Mouse (Mus musculus): ENCODE measurements around the gene Grb10. TPM values are rescaled to one million over a fixed set of nuclear protein-coding genes. Genes with fewer than 3 reads are reported as not detected.

Gene Grb10
- polyA plus RNA-seq, 1 experiment from 2014 or later = 45.9 TPM

DNA sequence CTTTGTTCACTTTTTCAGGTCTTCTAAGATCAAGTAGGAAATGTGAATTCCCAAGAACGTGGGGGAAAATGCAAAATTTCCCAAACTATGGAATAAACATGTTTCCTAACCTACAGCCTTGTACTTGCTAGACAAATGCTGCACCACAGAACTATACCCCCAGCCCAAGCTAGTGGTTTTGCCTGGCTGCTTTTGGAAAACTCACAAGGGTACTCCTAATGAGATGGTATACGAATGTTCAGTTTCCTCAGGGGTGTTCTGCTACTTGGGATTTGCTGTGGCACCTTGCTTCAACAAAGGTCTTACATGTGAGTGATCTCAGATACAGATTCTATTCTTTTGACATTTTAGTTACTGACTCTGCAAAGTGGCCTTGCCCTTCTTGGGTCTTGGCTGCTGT, 75.4 kb downstream of the Grb10 start:
- Histone ChIP-seq H3K4me1 (replicated peaks; ENCODE audit: control insufficient read depth, insufficient read depth, low read length) (0 out of 2 replicates have a peak, but pooled peaks cover 5% of the 10 kb centered on the region), H3K9me3 (ENCODE audit: control insufficient read depth) (no peaks in the 10 kb centered on the region), H3K27ac (ENCODE audit: low read depth, low read length) (no peak overlapping the region), H3K4me3 (ENCODE audit: low read depth, low read length) (no peak overlapping the region), H3K9ac (ENCODE audit: low read depth, low read length) (no peak overlapping the region), H3K27me3 (replicated peaks; ENCODE audit: control insufficient read depth, insufficient read depth, low read length) (no peaks in the 10 kb centered on the region), H3K36me3 (ENCODE audit: control insufficient read depth, insufficient read depth) (no peaks in the 10 kb centered on the region), H3K4me2 (replicated peaks; ENCODE audit: low read depth) (no peak overlapping the region)
- no peak for ATAC-seq
- WGBS = 80% methylated on average over 2 of the region's 2 CpGs
- TF ChIP-seq CTCF (IDR thresholded peaks at IDR 0.05; ENCODE audit: low read depth) = no peak

DNA sequence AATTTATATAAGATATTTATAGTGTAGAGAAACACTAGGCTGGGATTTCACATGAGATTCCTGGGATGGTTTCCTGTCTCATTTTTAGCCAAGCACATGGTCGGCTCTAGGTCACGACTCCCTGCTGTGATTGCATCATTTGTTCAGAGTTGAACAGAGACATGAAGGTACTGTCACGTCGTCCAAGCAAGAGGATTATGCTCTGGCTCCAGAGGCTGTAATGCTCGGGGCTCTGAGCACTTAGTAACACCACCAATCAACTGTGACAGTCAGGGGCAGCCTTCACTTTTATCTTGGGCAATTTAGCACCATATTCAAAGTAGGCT, 75.9 kb downstream of the Grb10 start:
- H3K9me3 ChIP-seq (ENCODE audit: control insufficient read depth) = no peaks in the 10 kb centered on the region
- H3K4me2 ChIP-seq (replicated peaks; ENCODE audit: low read depth) = no peak overlapping the region
- 18% methylated on average over 5 of the region's 5 CpGs for whole genome bisulfite sequencing
- no peaks in the 10 kb centered on the region for H3K36me3 ChIP-seq (ENCODE audit: control insufficient read depth, insufficient read depth)
- no peak for ATAC-seq
- no peak overlapping the region for H3K4me3 ChIP-seq (ENCODE audit: low read depth, low read length)
- H3K27me3 ChIP-seq (replicated peaks; ENCODE audit: control insufficient read depth, insufficient read depth, low read length) = no peaks in the 10 kb centered on the region
- no peak overlapping the region for H3K9ac ChIP-seq (ENCODE audit: low read depth, low read length)
- H3K4me1 ChIP-seq (replicated peaks; ENCODE audit: control insufficient read depth, insufficient read depth, low read length) = 0 out of 2 replicates have a peak, but pooled peaks cover 5% of the 10 kb centered on the region
- H3K27ac ChIP-seq (ENCODE audit: low read depth, low read length) = no peak overlapping the region
- no peak for TF ChIP-seq CTCF (IDR thresholded peaks at IDR 0.05; ENCODE audit: low read depth)

DNA sequence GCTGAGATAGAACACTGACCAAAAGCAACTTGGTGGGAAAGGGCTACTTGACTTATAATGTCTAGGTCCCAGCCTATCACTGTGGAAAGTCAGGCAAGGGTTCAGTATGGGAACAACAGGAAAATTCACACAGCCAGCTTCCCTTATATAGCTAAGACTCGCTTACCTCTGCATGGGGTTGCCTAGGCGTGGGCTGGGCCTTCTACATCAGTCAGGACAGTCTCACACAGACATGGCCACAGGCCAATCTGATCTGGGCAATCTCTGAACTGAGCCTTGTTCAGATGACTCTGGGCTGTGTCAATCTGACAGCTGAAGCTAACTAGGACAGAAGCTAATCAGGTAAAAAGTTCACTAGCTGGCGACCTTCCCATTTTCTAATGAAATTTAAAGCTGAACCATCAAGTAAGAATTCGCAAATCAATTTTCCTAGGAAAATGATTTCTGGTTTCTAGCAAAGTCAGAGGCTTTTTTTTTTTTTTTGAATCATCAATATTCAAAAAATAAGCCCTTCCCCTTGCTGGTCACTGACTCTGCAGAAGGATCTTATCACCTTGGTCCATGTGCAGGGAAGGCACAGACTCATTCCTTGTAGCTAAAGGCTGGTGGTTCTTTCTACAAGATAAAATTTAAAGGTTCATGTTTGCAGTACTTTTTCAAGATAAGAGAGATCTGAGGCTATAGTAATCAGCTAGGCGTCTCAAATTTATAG, 76.4 kb downstream of the Grb10 start:
- TF ChIP-seq CTCF (IDR thresholded peaks at IDR 0.05; ENCODE audit: low read depth) = no peak
- 42% methylated on average over 5 of the region's 5 CpGs for WGBS
- H3K4me1 ChIP-seq (replicated peaks; ENCODE audit: control insufficient read depth, insufficient read depth, low read length) = 0 out of 2 replicates have a peak, but pooled peaks cover 5% of the 10 kb centered on the region
- H3K4me3 ChIP-seq (ENCODE audit: low read depth, low read length) = no peak overlapping the region
- no peak overlapping the region for H3K9ac ChIP-seq (ENCODE audit: low read depth, low read length)
- no peaks in the 10 kb centered on the region for H3K36me3 ChIP-seq (ENCODE audit: control insufficient read depth, insufficient read depth)
- 0 out of 2 replicates have a peak, but pooled peaks have one; percentile 36 for ATAC-seq
- no peaks in the 10 kb centered on the region for H3K9me3 ChIP-seq (ENCODE audit: control insufficient read depth)
- H3K27me3 ChIP-seq (replicated peaks; ENCODE audit: control insufficient read depth, insufficient read depth, low read length) = no peaks in the 10 kb centered on the region
- H3K4me2 ChIP-seq (replicated peaks; ENCODE audit: low read depth) = no peak overlapping the region
- H3K27ac ChIP-seq (ENCODE audit: low read depth, low read length) = peak overlapping the region; percentile 74

DNA sequence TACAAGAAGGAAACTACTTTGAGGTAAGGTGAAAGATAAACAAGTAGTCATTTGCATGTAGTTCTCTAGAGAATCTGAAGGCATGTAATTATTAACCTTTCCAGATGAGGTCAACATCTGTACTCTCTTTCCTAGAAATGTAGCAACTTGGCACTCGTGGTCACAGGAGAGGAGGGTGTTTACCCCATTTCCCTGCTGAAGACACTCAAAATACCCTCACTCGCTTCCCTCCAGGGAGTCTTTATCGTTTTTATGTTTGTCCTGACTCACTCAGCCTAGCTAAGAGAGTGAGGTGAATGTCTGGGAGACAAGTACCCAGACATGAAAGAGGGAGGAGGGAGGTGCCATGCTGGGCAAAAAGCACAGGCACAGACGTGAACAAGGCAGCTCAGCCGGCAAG, 77.6 kb downstream of the Grb10 start:
- ATAC-seq = peak; percentile 64
- WGBS = 13% methylated on average over 5 of the region's 5 CpGs

DNA sequence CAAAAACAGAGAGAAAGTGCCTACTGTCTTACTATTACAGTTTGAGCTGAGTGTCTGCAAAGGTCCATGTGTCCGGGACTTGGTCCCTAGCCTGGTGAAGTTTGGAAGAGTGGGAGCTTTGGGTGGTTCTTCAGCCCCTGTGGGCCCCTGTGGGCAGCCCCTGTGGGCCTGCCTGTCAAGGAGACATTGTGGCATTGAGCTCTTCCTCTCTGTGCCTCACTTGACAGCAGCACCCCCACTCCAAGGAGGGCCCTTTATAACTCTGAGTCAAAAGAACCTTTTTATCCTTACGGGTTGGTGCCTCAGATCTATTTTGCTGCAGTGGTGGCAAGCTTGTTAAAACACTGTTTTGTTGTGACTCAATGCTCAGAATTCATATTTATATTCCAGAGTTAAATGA, 78.3 kb downstream of the Grb10 start:
- no peaks in the 10 kb centered on the region for H3K27me3 ChIP-seq (replicated peaks; ENCODE audit: control insufficient read depth, insufficient read depth, low read length)
- no peak for TF ChIP-seq CTCF (IDR thresholded peaks at IDR 0.05; ENCODE audit: low read depth)
- WGBS = 80% methylated on average over 2 of the region's 2 CpGs
- H3K9ac ChIP-seq (ENCODE audit: low read depth, low read length) = no peak overlapping the region
- 0 out of 2 replicates have a peak, but pooled peaks cover 5% of the 10 kb centered on the region for H3K4me1 ChIP-seq (replicated peaks; ENCODE audit: control insufficient read depth, insufficient read depth, low read length)
- no peaks in the 10 kb centered on the region for H3K9me3 ChIP-seq (ENCODE audit: control insufficient read depth)
- no peak for ATAC-seq
- no peaks in the 10 kb centered on the region; the same call in 1 of the 2 replicates for H3K36me3 ChIP-seq (ENCODE audit: control insufficient read depth, insufficient read depth)
- H3K4me3 ChIP-seq (ENCODE audit: low read depth, low read length) = no peak overlapping the region
- H3K4me2 ChIP-seq (replicated peaks; ENCODE audit: low read depth) = no peak overlapping the region
- no peak overlapping the region for H3K27ac ChIP-seq (ENCODE audit: low read depth, low read length)

More for the DNA sequence above, 77.6 kb downstream of the Grb10 start:
- Histone ChIP-seq H3K4me1 (replicated peaks; ENCODE audit: control insufficient read depth, insufficient read depth, low read length) (0 out of 2 replicates have a peak, but pooled peaks cover 5% of the 10 kb centered on the region), H3K36me3 (ENCODE audit: control insufficient read depth, insufficient read depth) (no peaks in the 10 kb centered on the region), H3K27me3 (replicated peaks; ENCODE audit: control insufficient read depth, insufficient read depth, low read length) (no peaks in the 10 kb centered on the region), H3K4me3 (ENCODE audit: low read depth, low read length) (no peak overlapping the region), H3K4me2 (replicated peaks; ENCODE audit: low read depth) (no peak overlapping the region), H3K9ac (ENCODE audit: low read depth, low read length) (no peak overlapping the region), H3K27ac (ENCODE audit: low read depth, low read length) (peak overlapping the region; percentile 74), H3K9me3 (ENCODE audit: control insufficient read depth) (no peaks in the 10 kb centered on the region)
- no peak for TF ChIP-seq CTCF (IDR thresholded peaks at IDR 0.05; ENCODE audit: low read depth)

DNA sequence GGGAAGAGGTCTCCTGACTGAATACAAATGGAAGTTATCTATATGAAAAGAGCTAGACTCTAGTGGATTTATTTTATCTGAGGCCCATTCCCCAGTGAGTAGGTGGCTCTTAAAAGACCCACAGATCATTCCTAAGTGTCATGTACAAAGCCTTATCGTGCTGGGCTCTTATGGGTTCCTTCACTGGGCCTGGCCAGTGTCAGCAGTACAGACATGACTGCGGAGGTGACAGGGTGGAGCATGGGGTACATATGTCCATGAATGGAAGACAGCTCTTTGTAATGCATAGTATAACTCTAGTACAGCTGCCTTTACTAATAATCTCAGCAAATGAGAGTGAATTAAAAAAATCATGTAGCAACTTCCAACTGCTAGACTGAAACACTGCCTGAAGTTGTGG, 80.0 kb downstream of the Grb10 start:
- no peak for TF ChIP-seq CTCF (IDR thresholded peaks at IDR 0.05; ENCODE audit: low read depth)
- H3K36me3 ChIP-seq (ENCODE audit: control insufficient read depth, insufficient read depth) = no peaks in the 10 kb centered on the region; the same call in 1 of the 2 replicates
- no peak overlapping the region for H3K27ac ChIP-seq (ENCODE audit: low read depth, low read length)
- no peak overlapping the region for H3K4me3 ChIP-seq (ENCODE audit: low read depth, low read length)
- no peak overlapping the region for H3K4me2 ChIP-seq (replicated peaks; ENCODE audit: low read depth)
- H3K9ac ChIP-seq (ENCODE audit: low read depth, low read length) = no peak overlapping the region
- ATAC-seq = no peak
- no peaks in the 10 kb centered on the region for H3K9me3 ChIP-seq (ENCODE audit: control insufficient read depth)
- WGBS = 76% methylated on average over 2 of the region's 2 CpGs
- no peaks in the 10 kb centered on the region for H3K27me3 ChIP-seq (replicated peaks; ENCODE audit: control insufficient read depth, insufficient read depth, low read length)
- 0 out of 2 replicates have a peak, but pooled peaks cover 5% of the 10 kb centered on the region for H3K4me1 ChIP-seq (replicated peaks; ENCODE audit: control insufficient read depth, insufficient read depth, low read length)

Data from intestine, postnatal 0 days (tissue).